Mouse (Mus musculus) small intestine, adult 2 months (tissue): ENCODE measurements around the gene Kcnip3. TPM values are rescaled to one million over a fixed set of nuclear protein-coding genes. Genes with fewer than 3 reads are reported as not detected.

Experiments
- H3K27ac ChIP-seq: fragments of 200-500 bp; 2 replicates; pipeline ENCODE4 v1.5.1; 2012; ENCODE audit warnings: low read depth, low read length, control low read depth, inconsistent platforms; ENCODE audit not compliant: insufficient read depth
- H3K27me3 ChIP-seq: fragments of 200-500 bp; 2 replicates; pipeline ENCODE4 v1.6.1; 2012; ENCODE audit warnings: mild to moderate bottlenecking, moderate library complexity, low read length, inconsistent platforms; ENCODE audit not compliant: control insufficient read depth, insufficient read depth
- H3K36me3 ChIP-seq: fragments of 200-500 bp; 2 replicates; pipeline ENCODE4 v1.6.1; 2012; ENCODE audit warnings: mild to moderate bottlenecking, low read length, control low read depth, inconsistent platforms; ENCODE audit not compliant: control insufficient read depth, insufficient read depth
- H3K4me1 ChIP-seq: fragments of 200-500 bp; 2 replicates; pipeline ENCODE4 v1.6.1; 2012; ENCODE audit warnings: low read length, inconsistent platforms, mixed read lengths; ENCODE audit not compliant: control insufficient read depth, insufficient read depth, insufficient read length
- H3K4me3 ChIP-seq: fragments of 200-500 bp; 2 replicates; pipeline ENCODE4 v1.5.1; 2012; ENCODE audit warnings: low read depth, mild to moderate bottlenecking, control low read depth, inconsistent platforms, low read length, moderate library complexity
- CTCF ChIP-seq: fragments of 200-500 bp; IDR thresholded peaks from 2 replicates; pipeline ENCODE4 v1.5.1; 2012; ENCODE audit warnings: low read depth, mild to moderate bottlenecking, control low read depth, inconsistent platforms, low read length, moderate library complexity, mixed read lengths; ENCODE audit not compliant: insufficient replicate concordance, insufficient read length; ENCODE audit errors: extremely low read depth
- POLR2A ChIP-seq: fragments of 200-500 bp; IDR thresholded peaks from 2 replicates; pipeline ENCODE4 v1.6.1; 2012; ENCODE audit warnings: low read depth, mild to moderate bottlenecking, control low read depth, inconsistent platforms, low read length, moderate library complexity
- WGBS: fragments of 180-500 bp; shearing (Covaris S2); methylation state at CpG from one replicate; pipeline ENCODE4 v1.1.7; 2018; 5-methylcytosine and 5-hydroxymethylcytosine counted together
- polyA plus RNA-seq: library from polyadenylated mRNA; depleted of rRNA; stranded (reverse); fragments of >200 nt; gene quantifications from 2 replicates; pipeline ENCODE4 v1.2.3, GENCODE M21; 2012; rRNA removed

The Kcnip3 gene
- 0.81 and 2.4 TPM in 2 replicates for polyA plus RNA-seq

- 13% methylated on average over 10 of the region's 10 CpGs for WGBS
- H3K4me3 ChIP-seq, result peak within 1 kb of the TSS; percentile 23
Measured at GRCm38 (mm10) chr2:127522006-127522441, at the start of gene Kcnip3. Gene Kcnip3 (minus strand): TSS chr2:127522094.

GRCm38 (mm10) chr2:127559070-127559966 lies 37.4 kb upstream of the Kcnip3 start:
- no peak overlapping the region for H3K4me3 ChIP-seq
- H3K36me3 ChIP-seq, result no peaks in the 10 kb centered on the region
- H3K27ac ChIP-seq, result no peak overlapping the region
- peaks cover 5% of the 10 kb centered on the region; the same call in 1 of the 2 replicates for H3K27me3 ChIP-seq
- H3K4me1 ChIP-seq, result no peaks in the 10 kb centered on the region
- WGBS, result 13% methylated on average over 18 of the region's 18 CpGs
- TF ChIP-seq CTCF (peak; percentile 76; the same call in 1 of the 2 replicates), POLR2A (no peak)

More at GRCm38 (mm10) chr2:127522006-127522441, at the start of gene Kcnip3:
- no peak for TF ChIP-seq CTCF
- Histone ChIP-seq H3K27me3 (no peaks in the 10 kb centered on the region), H3K36me3 (no peaks in the 10 kb centered on the region), H3K27ac (no peak within 1 kb of the TSS), H3K4me1 (no peaks in the 10 kb centered on the region)

GRCm38 (mm10) chr2:127551078-127551477 lies 29.2 kb upstream of the Kcnip3 start:
- Histone ChIP-seq H3K36me3 (no peaks in the 10 kb centered on the region), H3K27ac (no peak overlapping the region), H3K4me1 (no peaks in the 10 kb centered on the region), H3K27me3 (no peaks in the 10 kb centered on the region), H3K4me3 (no peak overlapping the region)
- TF ChIP-seq CTCF, result no peak
- no peak for TF ChIP-seq POLR2A
- WGBS, result 61% methylated on average over 5 of the region's 5 CpGs

- no peak for TF ChIP-seq CTCF
- TF ChIP-seq POLR2A, result no peak
- H3K27me3 ChIP-seq, result no peaks in the 10 kb centered on the region
- H3K4me1 ChIP-seq, result no peaks in the 10 kb centered on the region
- H3K27ac ChIP-seq, result no peak overlapping the region
- no peak overlapping the region for H3K4me3 ChIP-seq
- WGBS, result 59% methylated on average over 1 of the region's 1 CpGs
- H3K36me3 ChIP-seq, result no peaks in the 10 kb centered on the region
Measured at GRCm38 (mm10) chr2:127550446-127550845, 28.6 kb upstream of the Kcnip3 start.

- H3K4me3 ChIP-seq, result no peak overlapping the region
- no peak overlapping the region for H3K27ac ChIP-seq
- no peaks in the 10 kb centered on the region for H3K27me3 ChIP-seq
- no peaks in the 10 kb centered on the region for H3K36me3 ChIP-seq
- TF ChIP-seq CTCF (no peak), POLR2A (no peak)
- H3K4me1 ChIP-seq, result no peaks in the 10 kb centered on the region
Measured at GRCm38 (mm10) chr2:127549711-127550110, 27.8 kb upstream of the Kcnip3 start.

GRCm38 (mm10) chr2:127548342-127549074 lies 26.6 kb upstream of the Kcnip3 start:
- WGBS, result 63% methylated on average over 5 of the region's 5 CpGs
- TF ChIP-seq POLR2A, result no peak
- no peak for TF ChIP-seq CTCF
- H3K36me3 ChIP-seq, result no peaks in the 10 kb centered on the region
- no peaks in the 10 kb centered on the region for H3K4me1 ChIP-seq
- no peak overlapping the region for H3K4me3 ChIP-seq
- H3K27ac ChIP-seq, result no peak overlapping the region
- no peaks in the 10 kb centered on the region for H3K27me3 ChIP-seq

GRCm38 (mm10) chr2:127541697-127542096 lies 19.8 kb upstream of the Kcnip3 start:
- peaks cover 14% of the 10 kb centered on the region for H3K27me3 ChIP-seq
- H3K4me1 ChIP-seq, result 0 out of 2 replicates have a peak, but pooled peaks cover 3% of the 10 kb centered on the region
- TF ChIP-seq CTCF, result no peak
- no peak for TF ChIP-seq POLR2A
- WGBS, result 88% methylated on average over 2 of the region's 2 CpGs
- H3K27ac ChIP-seq, result no peak overlapping the region
- H3K4me3 ChIP-seq, result no peak overlapping the region
- no peaks in the 10 kb centered on the region for H3K36me3 ChIP-seq
